Mouse (Mus musculus) hindlimb bud, embryonic 11.5 days (tissue): ENCODE measurements around the gene Olfr270.

ENCODE experiments used
- DNase-seq: peaks from one replicate; pipeline ENCODE4 v3.0.0-alpha.2; 2012; ENCODE audit warnings: low read depth, low spot score; ENCODE audit errors: extremely low spot score

Olfr270 gene

GRCm38 (mm10) chr4:52964247-52964646 is at the start of gene Olfr270:
TSS of gene Olfr270 (plus strand) at chr4:52964547.
- DNase-seq, result no peak

DNA sequence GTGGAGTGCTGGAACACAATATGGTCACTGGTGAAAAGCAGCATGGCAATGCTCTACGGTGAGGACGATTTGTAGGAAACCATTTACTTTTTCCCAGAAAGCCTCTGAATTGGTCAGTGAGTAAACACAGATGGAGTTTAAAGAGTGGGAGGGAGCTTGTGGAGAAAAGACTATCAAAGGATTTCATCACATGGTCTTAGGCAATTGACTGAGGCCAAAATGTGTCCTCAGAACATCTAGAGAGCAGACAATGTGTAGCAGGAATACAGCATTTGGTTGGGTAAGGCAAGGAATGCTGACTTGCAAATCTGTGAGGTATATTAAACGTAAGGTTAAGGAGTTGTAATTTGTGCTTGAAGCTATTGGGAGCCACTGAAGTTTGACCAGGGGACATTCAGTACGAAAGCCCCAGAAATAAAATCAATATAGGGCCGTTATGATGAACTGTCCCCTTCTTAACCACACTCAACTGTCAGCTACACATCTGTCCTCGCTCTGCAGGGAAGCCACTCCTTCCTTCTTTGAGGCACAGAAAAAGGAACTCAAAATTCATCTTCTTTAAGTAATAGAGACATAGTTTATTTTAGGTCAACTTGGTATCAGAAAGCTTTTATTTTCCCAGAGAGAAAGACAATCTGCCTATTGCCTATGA is 47.6 kb upstream of the Olfr270 start:
- no peak for DNase-seq

- no peak for DNase-seq
These were observed 47.0 kb upstream of the Olfr270 start for GRCm38 (mm10) chr4:52917311-52917688.

- no peak for DNase-seq
These were observed 45.3 kb upstream of the Olfr270 start, which contains the start of gene Olfr272 for GRCm38 (mm10) chr4:52919078-52919477. TSS of gene Olfr272 (minus strand) at chr4:52919178.

- DNase-seq, result no peak
These were observed 33.9 kb upstream of the Olfr270 start for GRCm38 (mm10) chr4:52930480-52930879.

GRCm38 (mm10) chr4:52946665-52947064 is 17.7 kb upstream of the Olfr270 start:
- DNase-seq, result no peak

- DNase-seq, result no peak
These were observed 15.3 kb upstream of the Olfr270 start for GRCm38 (mm10) chr4:52949005-52949404.

GRCm38 (mm10) chr4:52958693-52959092 is 5.7 kb upstream of the Olfr270 start:
- DNase-seq, result no peak

GRCm38 (mm10) chr4:52985216-52985615 is 20.9 kb downstream of the Olfr270 start:
- no peak for DNase-seq

DNA sequence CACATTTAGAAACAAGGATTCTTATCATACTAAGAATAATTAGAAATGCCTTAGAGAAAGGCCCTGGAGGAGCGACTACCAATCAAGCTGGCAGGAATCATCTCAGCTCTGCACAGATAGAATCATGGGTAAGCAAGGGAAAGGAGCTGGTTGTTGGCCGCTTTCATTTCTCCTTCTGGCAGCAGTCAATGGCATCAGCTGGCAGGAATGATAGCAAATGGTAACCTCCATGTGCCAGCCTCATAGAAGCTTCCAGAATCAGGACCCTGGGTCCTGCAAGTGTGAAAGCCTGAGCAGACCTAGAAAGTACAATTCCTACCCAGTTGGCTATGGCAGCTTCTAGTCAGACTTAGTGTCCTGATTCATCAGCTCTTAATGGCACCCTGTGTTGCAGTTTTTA is 21.9 kb downstream of the Olfr270 start:
- no peak for DNase-seq

GRCm38 (mm10) chr4:52989248-52989647 is 24.9 kb downstream of the Olfr270 start, which contains the start of gene Nipsnap3a:
TSS of gene Nipsnap3a (plus strand) at chr4:52989272.
- DNase-seq, result no peak

- no peak for DNase-seq
These were observed 35.1 kb downstream of the Olfr270 start for GRCm38 (mm10) chr4:52999449-52999848.

GRCm38 (mm10) chr4:53000154-53000553 is 35.8 kb downstream of the Olfr270 start:
- no peak for DNase-seq

DNA sequence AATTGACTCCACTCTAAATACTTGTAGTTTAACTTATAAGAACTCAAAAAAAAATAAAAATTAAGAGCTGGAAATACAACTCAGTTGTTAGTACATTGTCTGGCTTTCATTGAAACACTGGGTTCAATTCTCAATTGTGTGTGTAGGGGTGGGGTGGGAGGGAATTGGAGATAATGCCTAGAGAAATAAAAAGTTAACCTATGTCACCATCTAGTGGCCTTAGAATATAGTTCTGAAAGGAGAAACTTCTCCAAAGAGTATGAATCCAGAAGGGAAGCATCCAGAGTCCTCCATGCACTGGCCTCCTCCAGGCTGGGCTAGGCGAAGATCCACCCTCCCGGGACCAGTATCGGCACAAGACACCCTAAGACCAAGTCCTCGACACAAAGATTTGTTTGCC is 44.8 kb downstream of the Olfr270 start:
- no peak for DNase-seq

DNA sequence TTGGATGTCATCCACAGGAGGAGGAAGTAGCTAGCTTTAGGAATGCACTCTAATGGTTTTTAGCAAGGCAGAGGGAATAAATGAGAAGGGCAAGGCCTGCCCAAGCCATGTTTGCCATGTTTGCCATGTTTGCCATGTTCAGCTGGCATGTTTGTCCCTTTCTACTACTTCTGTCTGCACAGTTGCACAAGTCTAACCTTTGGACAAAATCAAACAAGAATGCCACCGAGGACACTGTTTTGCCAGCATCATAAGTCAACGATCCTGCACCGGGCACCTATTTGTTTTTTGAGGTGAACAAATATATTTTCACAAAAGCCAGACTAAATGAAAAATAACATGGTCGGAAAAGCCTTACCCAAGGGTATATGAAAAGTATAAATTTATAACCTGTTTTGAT is 45.5 kb downstream of the Olfr270 start:
- no peak for DNase-seq

DNA sequence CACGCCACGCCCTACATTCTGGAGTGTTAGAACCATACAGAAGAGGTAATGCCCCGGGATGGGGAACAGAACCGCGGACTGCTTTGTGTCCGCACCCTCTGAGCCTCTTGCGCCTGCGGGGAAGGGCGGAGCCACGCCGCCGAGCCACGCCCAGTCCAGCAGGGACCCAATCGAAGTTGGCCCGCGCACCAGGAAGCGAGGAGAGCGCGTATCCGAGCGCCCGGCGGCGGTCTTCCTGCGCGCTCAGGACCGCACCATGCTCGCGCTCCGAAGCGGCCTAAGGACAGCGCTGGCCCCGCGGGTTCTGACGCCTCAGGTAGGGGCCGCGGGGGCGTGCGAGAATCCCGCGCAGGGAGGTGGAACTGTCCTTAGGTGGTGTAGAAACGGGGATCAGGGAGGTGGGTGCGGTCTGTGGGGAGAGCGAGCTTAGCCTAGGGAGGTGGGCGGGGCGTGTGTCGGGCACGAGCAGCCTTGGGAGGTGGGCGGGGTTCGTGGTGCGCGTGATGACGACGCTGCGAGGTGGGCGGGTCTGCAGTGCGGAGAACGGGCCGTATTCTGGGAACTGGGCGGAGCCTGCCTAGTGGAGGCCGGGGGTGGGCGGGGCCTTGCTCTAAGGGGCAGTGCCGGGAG is 47.5 kb downstream of the Olfr270 start, which contains the start of gene Nipsnap3b:
TSS of gene Nipsnap3b (plus strand) at position 149 of the 630 bp plus-strand sequence.
- peak; percentile 82 for DNase-seq

DNA sequence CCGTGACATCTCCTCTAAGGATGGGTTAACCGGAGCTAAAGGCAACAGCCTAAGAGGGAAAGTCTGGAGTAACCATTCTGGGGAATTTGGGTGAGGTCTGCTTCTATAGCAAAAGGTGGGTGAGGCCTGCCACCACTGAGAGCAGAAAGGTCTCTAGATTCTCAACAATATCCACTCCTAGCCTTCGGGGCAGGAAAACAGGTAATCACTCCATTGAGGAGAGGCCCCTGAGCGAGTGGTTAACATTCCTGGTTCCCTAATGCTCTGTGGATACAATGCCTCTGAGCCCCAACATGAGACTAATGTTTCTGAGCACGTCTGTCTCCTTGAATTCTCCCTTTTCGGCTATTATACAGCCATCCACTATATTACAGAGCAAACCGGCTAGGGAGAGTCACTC is 50.1 kb downstream of the Olfr270 start:
- no peak for DNase-seq

GRCm38 (mm10) chr4:53015024-53015423 is 50.7 kb downstream of the Olfr270 start:
- DNase-seq, result no peak

GRCm38 (mm10) chr4:53018392-53018791 is 54.0 kb downstream of the Olfr270 start:
- no peak for DNase-seq
